Mouse (Mus musculus) macrophage (primary cell): Measurements from ENCODE around the gene Pdzd2. TPM values are rescaled to one million over a fixed set of nuclear protein-coding genes. Genes with fewer than 3 reads are reported as not detected.

Experiments
- H3K27ac ChIP-seq: fragments of 350-480 bp; formaldehyde crosslinking; 2 replicates; pipeline ENCODE4 v1.9.0; 2021
- H3K36me3 ChIP-seq: fragments of 350-480 bp; formaldehyde crosslinking; 2 replicates; pipeline ENCODE4 v1.9.0; 2021; ENCODE audit errors: inconsistent target
- H3K4me3 ChIP-seq: fragments of 350-480 bp; formaldehyde crosslinking; 2 replicates; pipeline ENCODE4 v1.9.0; 2021; ENCODE audit errors: inconsistent target
- H3K79me2 ChIP-seq: fragments of 350-480 bp; formaldehyde crosslinking; 2 replicates; pipeline ENCODE4 v1.9.0; 2021; ENCODE audit errors: inconsistent target
- WGBS: methylation state at CpG from one replicate; pipeline ENCODE4 v1.1.7; 2026; ENCODE audit warnings: inconsistent platforms; ENCODE audit not compliant: missing documents; 5-methylcytosine and 5-hydroxymethylcytosine counted together
- polyA plus RNA-seq: library from polyadenylated mRNA; stranded (reverse); fragments of 250-400 nt; gene quantifications from 3 replicates; pipeline ENCODE4 v1.2.4, GENCODE M21; 2018; ENCODE audit warnings: inconsistent platforms

The Pdzd2 gene
- polyA plus RNA-seq, 1 experiment from 2014 or later = not detected

GRCm38 (mm10) chr15:12337030-12337778, 402.5 kb downstream of the Pdzd2 start:
- Histone ChIP-seq H3K4me3 (no peak overlapping the region), H3K27ac (no peak overlapping the region), H3K79me2 (peaks cover 100% of the 10 kb centered on the region), H3K36me3 (no peaks in the 10 kb centered on the region)
- 87% methylated on average over 4 of the region's 4 CpGs for WGBS

- Histone ChIP-seq H3K36me3 (no peaks in the 10 kb centered on the region), H3K4me3 (no peak overlapping the region), H3K79me2 (peaks cover 100% of the 10 kb centered on the region), H3K27ac (no peak overlapping the region)
- WGBS = 84% methylated on average over 4 of the region's 4 CpGs
These were observed 405.3 kb downstream of the Pdzd2 start for GRCm38 (mm10) chr15:12334381-12334780.

- WGBS = 93% methylated on average over 1 of the region's 1 CpGs
- Histone ChIP-seq H3K79me2 (peaks cover 100% of the 10 kb centered on the region), H3K4me3 (no peak overlapping the region), H3K36me3 (no peaks in the 10 kb centered on the region), H3K27ac (no peak overlapping the region)
These were observed 408.4 kb downstream of the Pdzd2 start for GRCm38 (mm10) chr15:12331300-12331699.

- H3K36me3 ChIP-seq = no peaks in the 10 kb centered on the region
- no peak overlapping the region for H3K27ac ChIP-seq
- H3K79me2 ChIP-seq = peaks cover 100% of the 10 kb centered on the region
- no peak overlapping the region for H3K4me3 ChIP-seq
These were observed 408.8 kb downstream of the Pdzd2 start for GRCm38 (mm10) chr15:12330892-12331291.

GRCm38 (mm10) chr15:12330389-12330788, 409.3 kb downstream of the Pdzd2 start:
- H3K27ac ChIP-seq = no peak overlapping the region
- no peak overlapping the region for H3K4me3 ChIP-seq
- 100% methylated on average over 2 of the region's 3 CpGs for WGBS
- no peaks in the 10 kb centered on the region for H3K36me3 ChIP-seq
- peaks cover 100% of the 10 kb centered on the region for H3K79me2 ChIP-seq

- Histone ChIP-seq H3K27ac (no peak overlapping the region), H3K79me2 (peaks cover 75% of the 10 kb centered on the region), H3K4me3 (no peak overlapping the region), H3K36me3 (no peaks in the 10 kb centered on the region)
- WGBS = 93% methylated on average over 1 of the region's 1 CpGs
These were observed 415.4 kb downstream of the Pdzd2 start for GRCm38 (mm10) chr15:12324326-12324725.

GRCm38 (mm10) chr15:12322676-12323402, 416.9 kb downstream of the Pdzd2 start:
- 5% methylated on average over 9 of the region's 9 CpGs for WGBS
- H3K4me3 ChIP-seq = peak overlapping the region; percentile 89
- peaks cover 60% of the 10 kb centered on the region for H3K79me2 ChIP-seq
- peak overlapping the region; percentile 75 for H3K27ac ChIP-seq
- H3K36me3 ChIP-seq = no peaks in the 10 kb centered on the region

- WGBS = under 1% methylated on average over 65 of the region's 70 CpGs
- H3K79me2 ChIP-seq = peaks cover 52% of the 10 kb centered on the region
- H3K36me3 ChIP-seq = no peaks in the 10 kb centered on the region
- H3K4me3 ChIP-seq = peak within 1 kb of the TSS; percentile 89
- peak within 1 kb of the TSS; percentile 75 for H3K27ac ChIP-seq
These were observed 417.7 kb downstream of the Pdzd2 start, which contains the start of gene 1810049J17Rik for GRCm38 (mm10) chr15:12321788-12322621. Gene 1810049J17Rik (minus strand): TSS chr15:12321899.

GRCm38 (mm10) chr15:12321091-12321787, 418.5 kb downstream of the Pdzd2 start, which contains the start of gene Golph3:
Gene Golph3 (plus strand): TSS chr15:12321450.
- H3K4me3 ChIP-seq = peak within 1 kb of the TSS; percentile 89
- peaks cover 44% of the 10 kb centered on the region for H3K79me2 ChIP-seq
- no peaks in the 10 kb centered on the region for H3K36me3 ChIP-seq
- peak within 1 kb of the TSS; percentile 75 for H3K27ac ChIP-seq
- WGBS = 1% methylated on average over 72 of the region's 74 CpGs

- peak overlapping the region; percentile 36; the same call in 1 of the 2 replicates for H3K27ac ChIP-seq
- no peaks in the 10 kb centered on the region for H3K36me3 ChIP-seq
- peak overlapping the region; percentile 69 for H3K4me3 ChIP-seq
- WGBS = 3% methylated on average over 22 of the region's 22 CpGs
- H3K79me2 ChIP-seq = peaks cover 38% of the 10 kb centered on the region
These were observed 419.2 kb downstream of the Pdzd2 start for GRCm38 (mm10) chr15:12320441-12321090.

- 64% methylated on average over 5 of the region's 5 CpGs for WGBS
- Histone ChIP-seq H3K4me3 (no peak overlapping the region), H3K27ac (no peak overlapping the region)
These were observed 419.8 kb downstream of the Pdzd2 start for GRCm38 (mm10) chr15:12319889-12320288.

GRCm38 (mm10) chr15:12318451-12318850, 421.3 kb downstream of the Pdzd2 start:
- Histone ChIP-seq H3K79me2 (peaks cover 16% of the 10 kb centered on the region), H3K4me3 (no peak overlapping the region), H3K27ac (no peak overlapping the region), H3K36me3 (no peaks in the 10 kb centered on the region)
- 96% methylated on average over 8 of the region's 8 CpGs for WGBS

More at GRCm38 (mm10) chr15:12319889-12320288, 419.8 kb downstream of the Pdzd2 start:
- H3K79me2 ChIP-seq = peaks cover 31% of the 10 kb centered on the region
- no peaks in the 10 kb centered on the region for H3K36me3 ChIP-seq

GRCm38 (mm10) chr15:12317290-12317689, 422.4 kb downstream of the Pdzd2 start:
- no peak overlapping the region for H3K27ac ChIP-seq
- no peaks in the 10 kb centered on the region for H3K36me3 ChIP-seq
- H3K79me2 ChIP-seq = peaks cover 5% of the 10 kb centered on the region
- H3K4me3 ChIP-seq = no peak overlapping the region
- 89% methylated on average over 5 of the region's 5 CpGs for WGBS
